Mouse (Mus musculus) gastrocnemius, adult 2 months (tissue): Measurements from ENCODE around the gene Abcg8. TPM values are rescaled to one million over a fixed set of nuclear protein-coding genes. Genes with fewer than 3 reads are reported as not detected.

Source experiments
- DNase-seq: peaks from one replicate; pipeline ENCODE4 v3.0.0; 2022
- H3K27ac ChIP-seq: fragments of 200-600 bp; 2 replicates; pipeline ENCODE4 v1.8.1; 2022; ENCODE audit warnings: mild to moderate bottlenecking
- H3K4me3 ChIP-seq: fragments of 200-600 bp; 2 replicates; pipeline ENCODE4 v1.8.1; 2022; ENCODE audit warnings: mild to moderate bottlenecking, moderate library complexity
- CTCF ChIP-seq: fragments of 200-600 bp; IDR thresholded peaks from 2 replicates; pipeline ENCODE4 v1.8.1; 2022; ENCODE audit warnings: antibody characterized with exemption, mild to moderate bottlenecking, moderate library complexity
- intact Hi-C: fragments of 180-260 bp; cut with DNase I; formaldehyde crosslinking; loops from one replicate; pipeline ENCODE4 v1.15.1; 2025
- total RNA-seq, 2 experiments: library from RNA; stranded (reverse); gene quantifications; 2 replicates each; pipeline ENCODE4 v1.2.3; 2021

Abcg8 gene
- total RNA-seq, 2 experiments from 2014 or later = not detected

DNA sequence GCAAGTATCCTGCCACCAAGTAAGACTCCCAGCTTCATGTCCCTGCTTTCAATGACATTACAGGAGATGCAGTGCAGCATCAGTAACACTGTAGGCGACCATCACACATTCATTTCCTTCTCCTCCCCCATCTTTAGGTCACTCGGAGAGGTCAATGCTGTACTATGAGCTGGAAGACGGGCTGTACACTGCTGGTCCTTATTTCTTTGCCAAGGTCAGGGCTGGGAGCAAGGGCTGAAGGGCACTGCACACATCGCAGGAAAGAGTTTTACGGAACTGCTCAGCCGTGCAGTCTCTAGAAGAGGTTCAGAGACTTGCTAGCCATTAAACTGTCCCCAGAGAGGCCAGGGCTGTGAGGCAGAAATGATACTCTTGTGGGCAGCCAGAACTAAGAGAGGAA lies 20.4 kb downstream of the Abcg8 start:
- no peak for DNase-seq
- Histone ChIP-seq H3K27ac (no peak overlapping the region), H3K4me3 (no peak overlapping the region)
- no peak for TF ChIP-seq CTCF
- intact Hi-C loops = loop anchor here (10.0 kb wide), 1 partner anchor 938 kb away; no protein-coding TSS in a partner anchor

DNA sequence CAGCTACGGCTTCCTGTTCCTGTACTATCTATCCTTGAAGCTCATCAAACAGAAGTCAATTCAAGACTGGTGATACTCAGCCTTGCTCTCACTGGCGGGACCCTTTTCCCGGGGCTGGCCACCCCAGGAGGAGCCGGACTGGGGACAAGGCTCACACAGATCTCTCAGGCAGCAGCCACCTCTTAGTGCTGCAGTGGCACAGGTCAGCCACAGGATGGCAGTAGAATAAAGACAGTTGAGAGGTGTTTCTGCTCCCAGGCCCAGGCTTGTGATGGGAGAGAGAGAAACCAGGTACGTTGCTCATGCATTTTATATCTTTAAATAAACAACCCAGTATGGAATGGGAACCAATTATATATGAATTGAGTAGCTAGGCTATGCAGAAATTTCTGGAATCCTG lies 22.6 kb downstream of the Abcg8 start:
- peak; percentile 89 for TF ChIP-seq CTCF
- Histone ChIP-seq H3K27ac (no peak overlapping the region), H3K4me3 (no peak overlapping the region)
- DNase-seq = peak; percentile 55
- intact Hi-C loops = loop anchor here (10.0 kb wide), 1 partner anchor 936 kb away; no protein-coding TSS in a partner anchor

DNA sequence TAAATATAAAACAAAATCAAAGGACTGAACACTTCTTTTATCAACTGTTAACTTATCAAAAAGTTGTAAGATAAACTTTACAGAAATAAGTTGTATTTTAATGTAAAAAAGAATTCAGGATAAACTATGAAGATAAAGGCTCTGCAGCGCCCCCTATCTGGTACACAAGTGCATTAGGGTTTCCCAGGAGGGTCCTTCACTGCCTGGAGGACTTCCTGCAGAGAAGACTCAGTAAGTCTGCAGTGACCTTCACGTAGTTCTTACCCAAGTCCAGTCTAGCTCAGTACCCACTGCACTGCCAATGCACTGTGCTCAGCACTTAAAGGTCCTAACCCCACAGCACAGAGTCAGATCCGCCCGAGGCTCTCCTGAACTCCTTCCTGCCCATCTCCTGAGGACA lies 31.3 kb downstream of the Abcg8 start:
- no peak for DNase-seq
- TF ChIP-seq CTCF = peak; percentile 58
- intact Hi-C loops = no loop called here
- Histone ChIP-seq H3K4me3 (no peak overlapping the region), H3K27ac (no peak overlapping the region)

GRCm38 (mm10) chr17:84708818-84709217 lies 32.7 kb downstream of the Abcg8 start:
- intact Hi-C loops = no loop called here
- Histone ChIP-seq H3K27ac (no peak overlapping the region), H3K4me3 (no peak overlapping the region)
- TF ChIP-seq CTCF = no peak
- DNase-seq = no peak

DNA sequence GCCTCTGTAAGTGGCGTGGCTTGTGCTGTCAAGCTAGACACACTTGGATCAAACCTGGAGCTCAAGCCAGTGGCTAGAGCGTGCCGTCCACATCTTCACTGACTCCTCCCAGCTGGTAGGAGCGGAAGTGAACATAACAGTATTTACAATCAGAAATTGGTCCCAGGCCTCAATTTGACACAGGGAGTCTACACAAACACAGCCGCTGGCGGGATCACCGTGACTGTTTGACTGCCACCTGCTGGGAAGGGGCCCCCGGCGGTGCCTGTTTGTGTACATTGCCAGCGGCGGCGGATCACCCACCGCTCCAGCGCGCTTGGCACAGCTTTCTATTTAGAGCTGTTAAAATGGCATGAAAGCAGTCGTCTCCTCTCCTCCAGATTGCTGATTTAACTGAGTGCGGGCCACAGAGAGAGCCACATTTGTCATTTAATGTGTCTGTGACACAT lies 33.3 kb downstream of the Abcg8 start:
- peak; percentile 12; the same call in 1 of the 2 replicates for TF ChIP-seq CTCF
- no peak for DNase-seq
- intact Hi-C loops = no loop called here
- no peak overlapping the region for H3K27ac ChIP-seq
- H3K4me3 ChIP-seq = no peak overlapping the region

DNA sequence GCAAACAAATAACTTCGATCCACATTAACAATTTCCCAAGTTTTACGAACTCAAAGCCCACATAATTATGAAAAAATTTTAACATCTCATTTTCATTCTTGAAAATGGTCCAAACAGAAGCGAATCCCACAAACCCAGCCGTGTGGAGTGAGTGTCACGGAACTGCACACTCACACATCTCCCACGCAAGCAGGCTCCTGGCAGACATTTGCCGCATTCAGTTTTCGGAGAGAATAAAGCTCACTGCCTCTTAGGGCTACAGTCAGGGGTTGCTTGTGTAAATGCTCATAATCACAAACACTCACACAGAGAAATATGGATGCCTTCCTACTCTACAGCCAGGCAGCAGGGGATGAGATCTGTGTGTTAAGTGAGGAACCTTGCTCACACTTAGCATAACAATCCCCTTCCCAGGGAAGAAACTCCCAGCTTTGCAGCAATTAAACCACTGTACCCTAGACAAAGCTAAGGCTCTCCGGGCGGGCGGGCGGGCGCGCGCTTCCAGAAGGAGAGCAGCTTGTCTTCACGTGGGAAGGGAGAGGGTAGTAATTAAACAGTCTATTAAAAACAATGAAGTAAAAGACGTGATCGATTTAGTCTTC lies 37.6 kb downstream of the Abcg8 start:
- no peak for TF ChIP-seq CTCF
- intact Hi-C loops = no loop called here

GRCm38 (mm10) chr17:84714930-84715329 lies 38.8 kb downstream of the Abcg8 start:
- H3K4me3 ChIP-seq = no peak overlapping the region
- intact Hi-C loops = no loop called here
- peak; percentile 64 for DNase-seq
- H3K27ac ChIP-seq = peak overlapping the region; percentile 61
- TF ChIP-seq CTCF = no peak

More for the DNA sequence above, 37.6 kb downstream of the Abcg8 start:
- H3K4me3 ChIP-seq = no peak overlapping the region
- DNase-seq = no peak
- no peak overlapping the region for H3K27ac ChIP-seq

DNA sequence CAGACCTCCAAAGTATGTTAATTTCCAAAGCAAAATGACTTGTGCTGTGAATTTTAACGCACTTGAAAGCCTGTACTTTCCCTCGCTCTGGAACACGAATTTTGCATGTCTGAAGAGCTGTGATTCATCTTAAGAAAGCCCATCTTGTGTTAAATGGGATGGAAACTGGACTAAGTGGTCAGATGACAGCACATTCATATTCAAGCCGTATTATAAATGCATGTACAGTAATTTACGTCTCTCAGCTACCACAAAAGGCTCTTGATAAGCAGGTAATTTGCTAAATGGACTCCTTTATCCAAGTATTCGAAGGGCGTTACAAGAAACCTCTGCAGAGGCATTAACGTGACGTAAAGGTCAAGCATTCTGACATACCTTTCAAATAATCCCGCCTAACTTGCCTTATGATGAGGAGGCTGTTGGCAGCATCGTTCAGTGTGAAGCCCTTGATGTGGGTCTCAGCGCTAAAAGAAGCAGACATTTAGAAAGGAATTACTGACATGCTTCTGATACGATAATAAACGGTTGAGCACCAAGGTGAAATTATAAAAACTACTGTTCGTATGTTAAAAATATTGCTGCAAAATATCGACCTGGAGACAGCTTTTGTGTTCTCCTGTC lies 40.3 kb downstream of the Abcg8 start:
- H3K4me3 ChIP-seq = no peak overlapping the region
- TF ChIP-seq CTCF = no peak
- no peak for DNase-seq
- intact Hi-C loops = no loop called here
- no peak overlapping the region for H3K27ac ChIP-seq

- intact Hi-C loops = no loop called here
- no peak for TF ChIP-seq CTCF
- no peak overlapping the region for H3K4me3 ChIP-seq
- no peak overlapping the region for H3K27ac ChIP-seq
- DNase-seq = no peak
Measured at GRCm38 (mm10) chr17:84717416-84717815, 41.3 kb downstream of the Abcg8 start.

DNA sequence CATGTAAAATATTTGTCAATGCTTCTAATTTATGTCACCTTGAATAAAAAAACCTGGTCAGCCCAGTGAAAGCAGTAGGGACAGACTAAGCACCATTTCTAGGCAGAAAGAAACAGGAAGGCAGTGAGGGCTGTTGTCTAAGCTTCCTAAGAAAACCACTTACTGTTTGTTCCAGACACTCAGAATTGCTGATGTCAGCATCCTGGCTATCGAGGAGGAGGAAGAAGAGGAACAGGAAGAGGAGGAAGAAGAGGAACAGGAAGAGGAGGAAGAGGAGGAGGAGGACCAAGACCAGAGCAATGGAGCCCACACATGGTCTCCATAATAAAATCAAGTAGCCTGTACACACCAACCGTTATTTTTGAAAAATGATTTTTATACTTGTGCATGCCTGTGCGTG lies 43.0 kb downstream of the Abcg8 start:
- H3K4me3 ChIP-seq = no peak overlapping the region
- H3K27ac ChIP-seq = no peak overlapping the region
- no peak for TF ChIP-seq CTCF
- DNase-seq = no peak
- intact Hi-C loops = no loop called here

DNA sequence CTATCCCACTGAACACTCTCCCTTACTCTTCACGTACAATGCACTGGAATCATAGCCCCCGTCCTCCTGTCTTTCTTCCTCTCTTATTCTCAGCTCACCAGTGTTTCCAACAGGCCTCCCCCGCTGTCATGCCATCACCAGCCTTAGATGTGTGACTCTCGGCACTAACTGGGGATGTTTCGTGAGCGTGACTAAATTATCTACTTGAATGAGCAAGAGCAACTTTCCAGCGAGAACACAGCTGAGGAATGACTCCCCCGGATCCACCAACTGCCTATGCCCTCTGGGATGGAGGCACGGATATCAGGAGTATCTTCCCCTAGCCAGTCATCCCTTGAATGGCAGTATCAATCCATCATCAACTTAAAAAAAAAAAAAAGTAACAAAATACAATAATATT lies 47.9 kb downstream of the Abcg8 start:
- intact Hi-C loops = no loop called here
- TF ChIP-seq CTCF = no peak
- no peak for DNase-seq
- Histone ChIP-seq H3K27ac (no peak overlapping the region), H3K4me3 (no peak overlapping the region)

DNA sequence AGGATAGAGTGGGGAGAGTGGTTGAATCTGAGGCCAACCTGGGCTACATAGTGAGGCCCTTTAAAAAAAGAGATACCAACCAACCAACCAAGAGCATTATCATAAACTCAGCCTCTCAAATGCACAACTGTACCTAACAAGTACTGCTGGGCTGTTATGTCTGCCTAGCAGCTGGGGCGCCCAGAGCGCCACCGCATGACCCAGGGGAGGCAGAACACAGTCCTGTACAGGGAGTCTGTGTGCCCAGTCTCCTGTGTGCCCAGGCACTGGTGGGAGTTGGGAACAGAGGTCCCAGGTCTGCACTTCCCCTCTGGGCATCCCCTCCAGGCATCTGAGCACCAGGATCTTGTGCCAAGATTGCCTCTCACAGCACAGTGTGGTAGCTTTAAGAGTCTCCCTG lies 49.1 kb downstream of the Abcg8 start:
- H3K4me3 ChIP-seq = no peak overlapping the region
- intact Hi-C loops = no loop called here
- no peak overlapping the region for H3K27ac ChIP-seq
- DNase-seq = no peak
- TF ChIP-seq CTCF = no peak

GRCm38 (mm10) chr17:84728201-84728911 lies 52.3 kb downstream of the Abcg8 start:
- H3K4me3 ChIP-seq = no peak overlapping the region
- intact Hi-C loops = no loop called here
- DNase-seq = no peak
- H3K27ac ChIP-seq = no peak overlapping the region
- TF ChIP-seq CTCF = no peak
